Mouse (Mus musculus): ENCODE results near the gene Gm525. TPM values are rescaled to one million over a fixed set of nuclear protein-coding genes. Genes with fewer than 3 reads are reported as not detected.

The Gm525 gene
- polyA plus RNA-seq, 1 experiment from 2014 or later, result 0.45 TPM

DNA sequence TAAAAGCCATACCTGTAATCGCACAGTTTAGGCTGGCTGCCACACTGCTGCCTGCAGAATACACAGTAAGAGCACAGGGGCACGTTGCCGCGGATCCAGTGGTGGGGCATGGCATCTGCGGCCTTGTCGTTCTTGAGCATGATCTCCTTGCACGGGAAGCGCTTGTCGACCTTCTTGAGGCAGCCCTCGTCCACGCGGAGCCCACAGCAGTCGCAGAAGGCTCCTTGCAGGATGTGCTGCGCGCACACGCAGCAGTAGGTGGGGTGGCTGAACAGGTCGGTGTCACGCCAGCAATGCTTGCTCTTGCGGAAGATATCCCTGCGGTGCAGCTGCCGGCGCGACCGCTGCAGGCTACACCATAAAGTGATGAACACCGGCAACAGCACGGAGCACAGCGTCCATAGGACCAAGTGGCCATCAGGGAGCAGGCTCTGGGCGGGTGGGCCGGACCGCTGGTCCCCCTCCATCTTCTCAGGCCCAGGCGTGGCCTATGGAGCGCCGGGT, 13.7 kb upstream of the Gm525 start:
- H3K27ac ChIP-seq, result peak overlapping the region; percentile 80
- TF ChIP-seq CTCF (IDR thresholded peaks at IDR 0.05; ENCODE audit: low read depth), result no peak
- WGBS, result under 1% methylated on average over 33 of the region's 33 CpGs
- ATAC-seq (replicated peaks; ENCODE audit: low FRiP score, low read depth) (peak; percentile 77), DNase-seq (ENCODE audit: low spot score) (no peak)
- peaks cover 17% of the 10 kb centered on the region; the same call in 1 of the 2 replicates for H3K4me1 ChIP-seq (replicated peaks; ENCODE audit: insufficient read depth, low read length)
- no peaks in the 10 kb centered on the region for H3K27me3 ChIP-seq (ENCODE audit: insufficient read depth, low read length)
- H3K9ac ChIP-seq (ENCODE audit: low read depth, low read length), result peak overlapping the region; percentile 81
- H3K4me3 ChIP-seq (replicated peaks; ENCODE audit: low read depth, low read length), result peak overlapping the region; percentile 74
- no peaks in the 10 kb centered on the region for H3K9me3 ChIP-seq (replicated peaks; ENCODE audit: low read length)
- no peaks in the 10 kb centered on the region for H3K36me3 ChIP-seq (ENCODE audit: insufficient read depth, low read length)
- peak overlapping the region; percentile 95 for H3K4me2 ChIP-seq (ENCODE audit: low read length)

- Histone ChIP-seq H3K4me1 (replicated peaks; ENCODE audit: insufficient read depth, low read length) (peaks cover 17% of the 10 kb centered on the region; the same call in 1 of the 2 replicates), H3K9ac (ENCODE audit: low read depth, low read length) (peak overlapping the region; percentile 81), H3K36me3 (ENCODE audit: insufficient read depth, low read length) (no peaks in the 10 kb centered on the region), H3K4me2 (ENCODE audit: low read length) (peak overlapping the region; percentile 95), H3K27ac (peak overlapping the region; percentile 80), H3K27me3 (ENCODE audit: insufficient read depth, low read length) (no peaks in the 10 kb centered on the region), H3K9me3 (replicated peaks; ENCODE audit: low read length) (no peaks in the 10 kb centered on the region), H3K4me3 (replicated peaks; ENCODE audit: low read depth, low read length) (peak overlapping the region; percentile 74)
- WGBS, result 1% methylated on average over 63 of the region's 63 CpGs
- no peak for TF ChIP-seq CTCF (IDR thresholded peaks at IDR 0.05; ENCODE audit: low read depth)
- peak; percentile 95 for DNase-seq (ENCODE audit: low spot score)
- peak; percentile 94 for ATAC-seq (replicated peaks; ENCODE audit: low FRiP score, low read depth)
Observed at GRCm38 (mm10) chr11:89060423-89061089, 13.1 kb upstream of the Gm525 start.

GRCm38 (mm10) chr11:89061362-89061761, 12.3 kb upstream of the Gm525 start:
- Histone ChIP-seq H3K9me3 (replicated peaks; ENCODE audit: low read length) (no peaks in the 10 kb centered on the region), H3K27ac (0 out of 2 replicates have a peak overlapping the region, but pooled peaks have one; percentile 80), H3K27me3 (ENCODE audit: insufficient read depth, low read length) (no peaks in the 10 kb centered on the region), H3K4me3 (replicated peaks; ENCODE audit: low read depth, low read length) (no peak overlapping the region), H3K9ac (ENCODE audit: low read depth, low read length) (no peak overlapping the region), H3K4me1 (replicated peaks; ENCODE audit: insufficient read depth, low read length) (peaks cover 17% of the 10 kb centered on the region; the same call in 1 of the 2 replicates), H3K36me3 (ENCODE audit: insufficient read depth, low read length) (no peaks in the 10 kb centered on the region), H3K4me2 (ENCODE audit: low read length) (no peak overlapping the region)
- DNase-seq (ENCODE audit: low spot score) (peak; percentile 27), ATAC-seq (replicated peaks; ENCODE audit: low FRiP score, low read depth) (no peak)
- TF ChIP-seq CTCF (IDR thresholded peaks at IDR 0.05; ENCODE audit: low read depth), result no peak
- 53% methylated on average over 7 of the region's 7 CpGs for WGBS

DNA sequence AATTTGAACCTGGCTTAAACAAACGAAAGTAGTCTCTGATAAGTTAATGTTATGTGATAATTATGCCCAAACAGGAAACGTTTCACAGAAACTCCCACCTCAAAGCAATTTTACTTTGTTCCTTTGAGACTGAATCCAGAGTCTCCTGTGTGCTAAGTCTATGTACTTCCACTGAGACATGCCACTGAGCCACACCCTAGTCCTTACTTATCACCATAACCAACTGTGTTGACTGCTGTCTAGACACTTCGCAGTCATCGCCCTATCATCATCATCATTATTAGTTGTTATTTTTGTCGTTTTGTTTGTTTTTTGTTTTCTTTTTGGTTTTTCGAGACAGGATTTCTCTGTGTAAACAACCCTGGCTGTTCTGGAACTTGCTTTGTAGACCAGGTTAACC, 9.3 kb upstream of the Gm525 start:
- no peak overlapping the region for H3K9ac ChIP-seq (ENCODE audit: low read depth, low read length)
- H3K9me3 ChIP-seq (replicated peaks; ENCODE audit: low read length), result no peaks in the 10 kb centered on the region
- H3K4me3 ChIP-seq (replicated peaks; ENCODE audit: low read depth, low read length), result no peak overlapping the region
- H3K27me3 ChIP-seq (ENCODE audit: insufficient read depth, low read length), result no peaks in the 10 kb centered on the region
- peaks cover 7% of the 10 kb centered on the region; the same call in 1 of the 2 replicates for H3K4me1 ChIP-seq (replicated peaks; ENCODE audit: insufficient read depth, low read length)
- no peak overlapping the region for H3K27ac ChIP-seq
- ATAC-seq (replicated peaks; ENCODE audit: low FRiP score, low read depth) (no peak), DNase-seq (ENCODE audit: low spot score) (no peak)
- no peak for TF ChIP-seq CTCF (IDR thresholded peaks at IDR 0.05; ENCODE audit: low read depth)
- 75% methylated on average over 6 of the region's 6 CpGs for WGBS
- no peaks in the 10 kb centered on the region for H3K36me3 ChIP-seq (ENCODE audit: insufficient read depth, low read length)
- no peak overlapping the region for H3K4me2 ChIP-seq (ENCODE audit: low read length)

GRCm38 (mm10) chr11:89065297-89065696, 8.3 kb upstream of the Gm525 start:
- no peak overlapping the region for H3K4me2 ChIP-seq (ENCODE audit: low read length)
- DNase-seq (ENCODE audit: low spot score) (no peak), ATAC-seq (replicated peaks; ENCODE audit: low FRiP score, low read depth) (no peak)
- no peaks in the 10 kb centered on the region for H3K4me1 ChIP-seq (replicated peaks; ENCODE audit: insufficient read depth, low read length)
- no peak overlapping the region for H3K9ac ChIP-seq (ENCODE audit: low read depth, low read length)
- no peaks in the 10 kb centered on the region for H3K9me3 ChIP-seq (replicated peaks; ENCODE audit: low read length)
- no peak overlapping the region for H3K27ac ChIP-seq
- WGBS, result 97% methylated on average over 3 of the region's 3 CpGs
- peak; percentile 56 for TF ChIP-seq CTCF (IDR thresholded peaks at IDR 0.05; ENCODE audit: low read depth)
- no peak overlapping the region for H3K4me3 ChIP-seq (replicated peaks; ENCODE audit: low read depth, low read length)
- H3K27me3 ChIP-seq (ENCODE audit: insufficient read depth, low read length), result no peaks in the 10 kb centered on the region
- no peaks in the 10 kb centered on the region for H3K36me3 ChIP-seq (ENCODE audit: insufficient read depth, low read length)

DNA sequence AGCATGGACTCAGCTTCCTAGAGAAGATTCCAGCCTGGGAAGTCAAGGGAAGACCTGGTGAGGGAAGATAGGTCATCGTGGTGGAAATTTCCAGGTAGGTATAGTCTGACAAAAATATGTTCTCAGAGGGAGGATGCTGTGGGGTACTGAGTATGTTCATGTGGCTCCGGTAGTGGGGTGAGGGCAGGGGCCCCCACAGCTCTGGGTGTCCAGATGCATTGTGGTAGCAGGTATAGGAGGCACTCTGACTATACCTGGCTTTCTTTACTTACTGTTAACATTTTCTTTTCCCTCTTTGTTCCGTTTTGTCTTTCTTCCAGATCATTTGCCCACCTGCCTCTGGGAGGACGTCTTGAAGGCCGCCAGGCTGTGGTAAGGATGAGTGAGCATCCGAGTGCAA, 7.5 kb upstream of the Gm525 start:
- Histone ChIP-seq H3K36me3 (ENCODE audit: insufficient read depth, low read length) (no peaks in the 10 kb centered on the region), H3K9me3 (replicated peaks; ENCODE audit: low read length) (no peaks in the 10 kb centered on the region), H3K4me1 (replicated peaks; ENCODE audit: insufficient read depth, low read length) (no peaks in the 10 kb centered on the region), H3K9ac (ENCODE audit: low read depth, low read length) (no peak overlapping the region), H3K4me3 (replicated peaks; ENCODE audit: low read depth, low read length) (no peak overlapping the region), H3K27ac (no peak overlapping the region), H3K27me3 (ENCODE audit: insufficient read depth, low read length) (no peaks in the 10 kb centered on the region), H3K4me2 (ENCODE audit: low read length) (no peak overlapping the region)
- no peak for ATAC-seq (replicated peaks; ENCODE audit: low FRiP score, low read depth)
- DNase-seq (ENCODE audit: low spot score), result no peak
- no peak for TF ChIP-seq CTCF (IDR thresholded peaks at IDR 0.05; ENCODE audit: low read depth)
- WGBS, result 66% methylated on average over 6 of the region's 6 CpGs
